Mouse (Mus musculus) granulocyte monocyte progenitor cell, adult 5-6 weeks (primary cell): ENCODE data around the gene Pfn1. TPM values are rescaled to one million over a fixed set of nuclear protein-coding genes. Genes with fewer than 3 reads are reported as not detected.
A peak's percentile ranks its signal among the peaks of the same experiment; 100 is the strongest.

Source experiments
- ATAC-seq: replicated peaks from 2 replicates; pipeline ENCODE4 v1.8.0; 2016; ENCODE audit warnings: mild to moderate bottlenecking, moderate TSS enrichment, inconsistent platforms; ENCODE audit not compliant: poor library complexity, severe bottlenecking
- total RNA-seq, 2 experiments: library from RNA; stranded (forward) in 1 of 2; stranded (reverse) in 1 of 2; fragments of 200-712, 200-1000 nt in 1 of 2; fragments of >200 nt in 1 of 2; fragmentation: Nextera tagmentation in 1 of 2; gene quantifications; 2 replicates each; pipeline ENCODE4 v1.2.3; 2014 to 2017

Pfn1 gene
- total RNA-seq (2014; fragmentation: Nextera tagmentation) (1,205 and 1,364 TPM in 2 replicates), total RNA-seq (2017) (425 and 461 TPM in 2 replicates)

DNA sequence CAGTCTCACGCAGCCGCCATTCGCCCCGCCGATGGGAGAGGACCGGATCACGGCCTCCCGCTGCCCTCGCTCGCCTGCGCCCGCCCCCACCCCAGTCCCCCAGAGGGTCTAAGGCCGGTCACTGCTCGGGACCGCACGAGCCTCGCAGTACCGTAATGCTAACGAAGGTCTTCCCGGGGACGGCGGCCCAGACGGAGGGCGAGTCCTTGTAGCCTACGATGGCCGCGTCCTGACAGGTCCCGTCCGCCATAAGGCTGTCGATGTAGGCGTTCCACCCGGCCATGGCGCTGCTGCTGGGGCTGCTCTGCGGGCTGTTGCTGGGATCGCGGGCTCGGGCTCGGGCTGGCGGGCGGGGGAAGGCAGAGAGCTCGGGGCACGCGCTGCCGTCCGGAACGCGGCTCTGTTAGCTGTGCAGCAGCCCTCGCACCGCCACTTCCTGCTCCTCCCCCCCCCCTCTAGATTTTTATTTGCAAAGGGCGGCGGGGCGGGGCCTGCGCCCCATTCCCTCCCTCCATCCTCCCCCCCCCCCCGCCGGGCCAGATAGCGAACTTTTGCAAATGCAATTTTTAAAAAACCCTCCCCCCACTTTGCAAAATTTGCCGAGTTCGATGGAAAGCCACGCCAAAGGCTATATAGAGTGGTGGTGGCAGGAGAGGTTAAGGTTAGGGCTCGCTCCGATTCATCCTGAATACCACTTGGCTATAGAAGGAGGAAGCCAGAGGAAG, at the start of gene Pfn1:
Pfn1 (minus strand) TSS at position 447 of the 725 bp plus-strand sequence.
- ATAC-seq: peak; percentile 35

DNA sequence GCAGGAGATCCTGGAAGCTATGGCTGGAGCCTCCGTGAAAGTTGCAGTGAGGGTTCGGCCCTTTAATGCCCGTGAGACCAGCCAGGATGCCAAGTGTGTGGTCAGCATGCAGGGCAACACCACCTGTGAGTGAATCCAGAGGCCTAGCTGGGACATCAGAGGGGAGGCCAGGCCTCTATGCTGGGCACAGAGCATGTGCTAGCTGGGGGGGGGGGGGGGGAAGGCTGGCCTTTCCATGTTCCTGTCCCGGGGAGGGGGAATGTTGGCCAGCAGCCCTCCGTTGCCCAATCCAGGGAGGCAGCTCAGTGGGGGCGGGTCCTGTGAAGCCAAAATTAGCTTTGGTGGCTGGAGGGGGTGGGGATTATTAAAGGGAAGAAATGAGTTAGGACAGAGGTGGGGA, 48.3 kb upstream of the Pfn1 start:
- ATAC-seq: no peak

DNA sequence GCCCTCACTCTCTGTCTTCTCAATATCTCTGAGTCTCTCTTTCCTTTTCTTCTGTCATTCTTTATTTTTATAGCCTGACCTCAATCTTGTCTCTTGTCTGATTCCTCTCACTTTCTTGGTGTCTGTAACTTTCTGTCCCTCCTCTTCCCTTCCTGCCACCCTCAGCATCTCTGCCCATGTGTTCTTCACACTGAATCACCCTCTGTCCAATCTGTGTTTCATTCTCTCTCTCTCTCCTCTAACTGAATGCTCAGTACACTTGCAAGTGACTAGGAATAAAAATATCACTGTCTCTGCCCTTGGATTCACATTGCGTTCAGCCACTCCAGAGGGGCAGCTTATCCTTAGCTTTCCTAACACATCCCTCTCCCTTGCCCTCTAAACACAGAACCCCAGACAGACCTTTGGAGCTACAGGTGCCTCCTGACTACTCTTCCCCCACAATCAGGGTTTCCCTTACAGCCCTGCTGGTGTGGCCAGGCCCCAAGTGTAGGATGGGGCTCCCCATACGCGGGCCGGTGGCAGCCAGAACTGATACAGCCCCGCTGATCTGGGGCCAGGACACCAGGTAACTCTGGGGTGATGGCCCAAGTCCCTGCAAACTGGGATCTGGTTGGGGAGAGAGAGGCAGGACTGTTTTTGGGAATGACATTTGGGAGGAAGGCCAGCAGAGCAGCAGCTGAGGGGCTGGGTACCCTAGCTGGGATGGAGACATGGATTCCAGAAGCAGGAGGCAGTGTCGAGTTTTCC, 47.7 kb upstream of the Pfn1 start:
- no peak for ATAC-seq

DNA sequence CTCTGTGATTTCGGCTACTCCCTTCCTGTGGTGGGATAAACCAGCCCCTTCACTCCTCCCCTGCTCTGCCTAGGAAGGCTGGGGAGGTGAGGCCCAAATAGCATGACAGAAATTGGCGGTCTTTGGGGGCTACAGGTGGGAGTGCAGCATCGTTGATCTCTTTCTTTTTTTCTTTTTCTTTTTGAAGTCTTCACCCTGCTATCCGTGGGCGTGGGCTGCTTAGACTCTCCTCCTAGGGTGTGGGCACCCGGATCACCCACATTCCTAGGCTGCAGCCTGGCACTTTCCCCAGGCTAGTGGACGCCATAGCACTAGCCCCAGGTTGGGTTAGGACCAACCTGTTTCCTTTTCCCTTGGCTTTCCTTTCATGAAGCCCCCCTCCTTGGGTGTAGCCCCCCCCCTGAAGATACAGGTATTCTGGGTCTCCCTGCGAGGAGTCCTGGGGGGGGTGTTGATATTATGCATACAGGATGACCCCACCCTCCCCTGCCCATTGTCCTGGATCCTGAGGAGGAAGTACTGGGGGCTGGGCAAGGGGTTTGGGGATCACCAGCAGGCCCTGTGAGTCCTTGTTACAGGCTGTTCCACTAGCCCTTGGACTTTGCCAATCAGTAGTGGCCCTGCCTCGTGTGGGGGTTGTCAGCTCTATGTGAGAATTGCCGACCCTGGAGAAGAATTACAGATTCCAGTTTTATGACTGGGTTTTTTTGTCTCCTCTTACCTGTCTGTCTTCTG, 46.9 kb upstream of the Pfn1 start:
- ATAC-seq: no peak

DNA sequence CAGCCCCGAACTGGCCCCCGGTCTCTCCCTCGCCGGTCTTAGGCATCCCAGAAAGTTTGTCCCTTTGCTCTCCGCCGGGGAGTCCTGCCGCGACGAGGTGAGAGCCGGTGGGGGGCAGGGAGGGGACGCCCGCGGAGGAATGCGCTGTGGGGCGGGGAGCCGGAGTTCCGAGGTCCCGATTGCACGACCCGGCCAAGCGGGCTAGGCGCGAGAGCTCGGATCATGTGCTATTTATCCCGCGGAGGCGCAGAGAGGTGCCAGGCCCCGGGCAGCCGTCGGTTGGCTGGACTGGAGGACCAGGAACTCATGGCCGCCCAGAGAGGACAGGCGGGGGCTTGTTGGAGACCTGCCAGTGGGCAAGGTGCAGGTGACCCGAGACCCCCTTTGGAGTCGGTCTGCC, 46.2 kb upstream of the Pfn1 start:
- ATAC-seq: peak; percentile 31

DNA sequence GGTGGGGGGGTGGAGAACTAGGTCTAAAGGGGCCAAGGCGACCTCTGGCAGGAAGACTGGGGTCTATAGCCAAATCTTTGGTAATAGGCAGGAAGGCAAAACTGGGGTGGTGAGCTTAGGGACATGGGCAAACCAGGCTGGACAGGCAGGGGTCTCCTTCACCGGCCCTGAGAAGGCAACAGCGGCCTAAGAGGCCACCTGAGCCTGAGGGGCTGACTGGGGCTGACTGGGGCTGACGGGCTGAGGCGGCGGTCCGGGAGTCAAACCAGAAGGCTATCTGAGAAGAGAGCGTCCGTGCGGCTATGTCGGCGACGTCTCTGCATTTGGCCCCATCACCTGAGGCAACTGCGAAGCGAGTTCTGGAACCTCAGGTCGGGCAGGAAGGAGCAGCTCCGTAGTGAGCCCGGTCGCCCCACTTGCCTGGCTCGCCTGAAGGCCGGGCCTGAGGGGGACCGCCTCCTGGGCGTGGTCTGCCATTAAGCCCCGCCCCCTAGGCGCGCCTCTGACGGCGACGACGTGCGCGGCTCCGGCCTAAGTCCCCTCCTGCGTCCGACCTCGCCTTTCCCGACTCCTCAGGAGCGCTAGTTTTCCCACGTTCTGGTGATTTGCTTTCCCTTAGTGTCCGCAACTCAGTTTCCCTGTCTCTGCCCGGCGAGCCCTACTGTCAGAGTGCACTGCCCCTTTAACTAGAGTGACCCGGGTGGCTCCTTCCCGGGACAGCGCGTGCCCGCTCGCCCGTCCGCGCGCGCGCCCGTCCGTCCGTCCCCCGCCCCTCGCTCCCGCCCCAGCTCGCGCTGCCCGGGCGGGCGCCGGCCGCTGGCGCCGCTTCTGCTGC, 45.5 kb upstream of the Pfn1 start, which contains the start of the genes Inca1 and Kif1c:
Inca1 (minus strand) TSS at position 434 of the 835 bp plus-strand sequence.
Kif1c (plus strand) TSS at position 827 of the 835 bp plus-strand sequence.
- peak; percentile 98 for ATAC-seq

DNA sequence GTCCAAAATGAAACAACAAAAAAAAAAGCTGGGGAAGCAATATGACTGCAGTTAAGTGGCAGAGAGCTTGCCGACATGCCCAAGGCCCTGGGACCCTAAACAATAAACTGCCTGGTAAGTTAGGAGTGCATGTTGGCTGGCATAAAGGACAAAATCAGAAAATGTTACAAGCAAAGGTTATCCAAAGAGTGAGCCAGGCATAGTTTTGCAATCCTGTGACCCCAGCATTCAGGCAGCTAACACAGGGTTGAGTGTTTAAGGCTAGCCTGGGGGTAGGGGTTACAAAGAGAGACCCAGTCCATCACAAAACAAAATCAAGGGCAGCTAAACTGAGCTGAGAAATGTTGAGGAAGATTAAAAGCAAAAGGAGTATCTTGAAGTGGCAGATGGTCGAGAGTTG, 44.6 kb upstream of the Pfn1 start:
- ATAC-seq: no peak

DNA sequence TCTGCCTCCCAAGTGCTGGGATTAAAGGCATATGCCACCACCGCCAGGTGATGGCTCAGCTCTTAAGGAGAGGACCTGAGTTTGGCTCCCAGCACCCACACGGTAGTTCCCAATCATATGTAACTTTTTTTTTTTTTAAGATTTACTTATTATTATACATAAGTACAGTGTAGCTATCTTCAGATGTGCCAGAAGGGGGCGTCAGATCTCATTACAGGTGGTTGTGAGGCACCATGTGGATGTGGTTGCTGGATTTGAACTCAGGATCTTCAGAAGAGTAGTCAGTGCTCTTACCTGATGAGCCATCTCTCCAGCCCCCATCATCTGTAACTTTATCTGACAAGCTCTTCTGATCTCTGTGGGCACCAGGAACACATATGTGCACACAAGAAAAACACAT, 42.9 kb upstream of the Pfn1 start:
- ATAC-seq: no peak

DNA sequence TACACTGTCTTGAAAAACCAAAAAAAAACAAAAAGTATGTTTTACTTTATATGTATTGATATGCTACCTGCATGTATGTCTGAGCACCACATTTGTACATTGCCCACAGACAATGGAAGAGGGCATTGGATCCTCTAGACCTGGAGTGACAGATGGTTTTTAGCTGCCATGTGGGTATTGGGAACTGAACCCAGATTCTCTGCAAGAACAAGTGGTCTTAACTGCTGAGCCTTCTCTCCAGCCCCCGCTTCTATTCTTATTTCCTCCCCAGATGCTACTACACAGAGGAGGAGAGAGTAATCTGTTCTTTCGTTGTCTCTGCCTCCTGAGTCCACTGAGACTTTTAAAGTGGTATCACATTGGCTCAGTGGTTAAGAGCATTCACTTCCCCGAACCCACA, 39.1 kb upstream of the Pfn1 start:
- no peak for ATAC-seq

DNA sequence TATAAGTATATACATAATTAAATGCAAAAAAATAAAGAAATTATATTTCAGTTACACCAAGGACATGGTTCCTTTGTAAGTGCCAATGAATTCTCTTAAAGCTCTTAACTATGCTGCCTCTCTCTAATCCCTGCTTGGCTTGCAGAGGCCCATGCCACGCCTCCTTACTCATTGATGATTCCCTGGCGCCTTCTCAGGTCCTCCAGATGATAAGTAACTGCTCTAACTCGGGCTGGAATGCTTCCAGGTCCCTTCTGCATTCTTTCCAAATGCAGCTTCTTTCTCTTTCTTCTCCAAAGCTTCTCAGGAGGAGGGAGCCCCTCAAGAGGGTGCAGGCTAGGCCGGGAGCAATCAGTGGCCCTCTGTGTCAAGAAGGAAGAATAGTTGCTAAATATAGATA, 35.1 kb upstream of the Pfn1 start:
- ATAC-seq: no peak

DNA sequence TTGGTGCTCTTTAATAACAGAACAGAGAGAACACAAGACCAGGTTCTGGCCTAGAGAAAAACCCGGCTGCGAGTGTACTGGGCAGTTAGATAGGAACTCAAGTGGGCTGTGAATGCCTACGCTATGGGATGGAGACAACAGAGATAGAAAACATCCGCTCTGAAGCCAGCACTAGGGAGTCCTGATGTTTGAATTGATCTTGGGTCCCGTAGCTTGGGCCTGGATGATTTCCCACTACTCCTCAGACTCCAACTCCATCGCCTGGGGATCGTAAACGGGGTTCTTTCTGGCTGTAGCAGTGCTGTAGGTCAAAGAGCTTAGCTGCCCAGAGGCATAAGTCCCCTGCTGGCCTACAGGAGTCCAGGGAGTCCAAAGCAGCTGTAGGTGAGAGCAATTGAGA, 33.9 kb upstream of the Pfn1 start:
- no peak for ATAC-seq

DNA sequence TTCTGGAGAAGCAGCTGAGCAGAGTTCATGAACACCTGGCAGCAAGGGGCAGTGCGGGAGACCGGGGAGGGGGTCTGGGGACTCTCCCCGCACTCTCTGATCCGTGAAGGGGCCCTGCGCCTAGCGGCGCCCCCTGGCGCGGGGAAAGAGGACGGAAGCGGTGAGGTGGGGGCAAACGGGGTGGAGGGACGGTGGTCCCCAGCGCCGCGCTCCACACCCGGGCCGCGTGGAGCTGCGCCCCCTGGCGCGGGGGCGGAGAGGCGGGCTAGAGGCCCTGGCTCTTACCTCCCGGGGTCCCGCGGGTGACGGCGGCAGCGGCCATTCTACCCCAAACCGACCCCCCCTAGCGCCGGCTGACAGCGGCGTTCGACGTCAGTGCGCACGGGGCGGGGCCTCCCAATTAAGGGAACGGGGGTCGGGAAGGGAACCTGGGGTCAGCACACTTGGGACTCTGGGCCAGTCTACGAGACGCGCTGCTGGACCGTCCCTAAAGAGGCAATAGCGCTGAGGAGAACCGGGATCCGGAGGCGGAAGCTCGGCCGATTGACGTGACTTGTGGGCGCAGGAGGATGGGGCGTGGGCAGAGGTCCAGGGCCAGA, 33.3 kb upstream of the Pfn1 start, which contains the start of gene Camta2:
Camta2 (minus strand) TSS at position 505 of the 599 bp plus-strand sequence.
- peak; percentile 92 for ATAC-seq

DNA sequence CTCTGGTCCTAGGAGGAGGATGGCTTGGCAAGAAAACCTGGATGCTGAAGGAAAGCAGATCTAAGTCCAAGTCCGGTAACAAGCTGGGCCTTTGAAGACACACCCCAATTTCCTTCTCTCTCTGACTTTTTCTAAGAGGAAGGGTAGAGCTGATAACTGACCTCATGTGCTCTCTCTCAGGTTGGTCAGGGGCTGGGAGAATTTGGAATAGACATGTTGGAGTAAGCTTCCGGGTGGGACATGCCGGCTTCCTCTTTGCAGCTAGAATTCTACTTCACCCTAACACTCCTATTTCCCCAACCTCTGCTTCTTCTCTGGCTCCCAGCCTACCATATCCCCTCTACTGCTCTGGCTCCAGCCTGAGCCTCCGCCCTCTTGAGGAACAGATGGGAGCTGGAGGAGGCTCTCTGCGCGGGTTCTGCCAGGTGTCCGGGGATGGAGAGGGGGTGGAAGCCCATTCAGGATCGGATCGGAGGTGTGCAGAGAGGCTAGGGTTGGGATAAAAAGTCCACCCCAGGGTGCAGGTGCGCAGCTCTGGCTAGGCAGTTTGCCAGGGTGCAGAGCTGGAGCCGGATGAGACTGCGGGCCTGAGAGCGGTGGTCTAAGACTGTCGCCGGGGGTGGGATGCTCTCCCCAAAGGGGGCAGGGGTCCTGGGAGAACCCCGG, 32.6 kb upstream of the Pfn1 start:
- ATAC-seq: peak; percentile 43

DNA sequence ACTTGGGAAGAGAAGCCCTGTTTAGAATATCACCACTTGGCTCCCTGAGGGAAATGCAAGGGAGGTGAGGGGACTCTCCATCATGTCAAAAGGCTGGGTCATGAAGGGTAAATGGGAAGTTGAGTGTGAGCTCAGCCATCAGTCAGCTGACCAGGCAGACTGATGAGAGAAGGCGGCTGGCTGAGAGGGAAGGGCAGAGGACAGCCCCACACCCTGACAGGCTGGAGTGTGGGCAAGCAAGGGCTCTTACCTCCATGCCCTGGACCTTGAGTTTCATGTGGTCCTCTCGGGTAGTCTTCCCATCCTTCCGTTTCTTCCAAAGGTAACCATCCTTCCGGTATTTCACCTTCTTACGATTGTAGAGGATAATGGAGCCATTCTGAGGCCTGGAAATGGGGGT, 29.2 kb upstream of the Pfn1 start:
- ATAC-seq: no peak

DNA sequence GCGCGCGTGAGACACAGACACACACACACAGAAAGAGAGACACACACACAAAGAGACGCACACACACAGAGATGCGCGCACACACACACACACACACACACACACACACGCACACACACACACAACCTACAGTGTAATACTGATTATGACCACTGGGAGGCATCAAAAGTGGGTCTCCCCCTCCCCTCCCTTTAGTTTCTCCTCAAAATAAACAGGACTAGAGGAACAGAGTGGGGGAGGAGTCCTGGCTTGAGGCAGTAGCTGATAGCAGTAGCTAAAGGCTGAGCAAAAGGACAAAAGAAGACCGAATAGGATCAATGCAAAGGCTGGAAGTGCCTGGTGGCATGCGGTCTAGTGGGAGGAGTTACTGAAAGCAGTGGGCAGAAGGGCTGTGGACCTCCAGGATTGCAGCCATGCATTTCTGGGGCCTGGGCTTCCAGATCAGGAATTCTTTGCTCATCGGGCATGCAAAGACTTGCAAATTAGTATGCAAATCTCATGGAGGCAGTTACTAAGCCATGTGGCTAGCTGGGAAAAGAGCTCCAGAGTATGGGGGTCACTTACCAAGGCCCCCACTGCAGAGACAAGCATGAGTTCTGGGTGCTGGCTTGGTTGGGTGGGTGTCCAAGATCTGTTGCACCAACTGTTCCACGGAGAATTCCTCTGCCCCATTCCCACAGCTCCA, 27.6 kb upstream of the Pfn1 start:
- ATAC-seq: 0 out of 2 replicates have a peak, but pooled peaks have one; percentile 15

DNA sequence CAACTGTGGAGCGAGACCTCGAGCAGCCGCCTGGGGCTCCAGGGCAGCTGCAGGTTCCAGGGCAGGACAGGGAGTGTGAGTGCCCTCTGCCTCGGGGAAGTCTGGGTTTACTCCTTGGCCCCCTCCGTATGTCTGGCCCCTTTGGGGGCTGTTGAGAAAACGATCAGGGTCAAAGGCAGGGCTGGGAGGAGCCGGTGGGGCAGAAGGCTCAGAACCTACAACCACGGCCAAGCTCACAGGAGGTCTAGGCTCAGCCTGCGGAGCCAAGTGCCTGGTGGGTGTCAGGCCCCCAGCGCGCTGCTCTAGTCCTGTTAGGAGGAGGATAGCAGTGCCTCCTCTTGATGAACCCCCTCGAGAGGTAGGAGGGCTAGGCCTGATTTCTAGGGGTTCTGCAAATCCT, 26.7 kb upstream of the Pfn1 start:
- no peak for ATAC-seq

DNA sequence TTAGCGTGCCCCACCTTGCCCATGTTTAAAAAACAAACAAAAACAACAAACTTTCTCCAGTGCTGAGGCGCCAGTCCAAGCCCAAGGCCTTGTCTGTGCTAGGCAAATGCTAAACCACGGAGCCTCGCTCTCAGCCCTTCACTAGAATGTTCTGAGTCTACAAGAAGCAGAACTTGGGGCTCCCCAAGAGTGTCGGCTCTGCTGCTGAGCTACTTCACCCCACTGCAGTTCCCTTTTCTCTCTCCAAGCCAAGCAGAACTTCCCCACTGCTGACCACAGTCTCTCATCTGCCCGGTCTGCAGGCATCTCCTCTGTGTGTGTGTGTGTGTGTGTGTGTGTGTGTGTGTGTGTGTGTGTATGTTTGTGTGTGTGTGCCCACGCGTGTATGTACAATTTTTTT, 25.4 kb upstream of the Pfn1 start:
- ATAC-seq: peak; percentile 98

DNA sequence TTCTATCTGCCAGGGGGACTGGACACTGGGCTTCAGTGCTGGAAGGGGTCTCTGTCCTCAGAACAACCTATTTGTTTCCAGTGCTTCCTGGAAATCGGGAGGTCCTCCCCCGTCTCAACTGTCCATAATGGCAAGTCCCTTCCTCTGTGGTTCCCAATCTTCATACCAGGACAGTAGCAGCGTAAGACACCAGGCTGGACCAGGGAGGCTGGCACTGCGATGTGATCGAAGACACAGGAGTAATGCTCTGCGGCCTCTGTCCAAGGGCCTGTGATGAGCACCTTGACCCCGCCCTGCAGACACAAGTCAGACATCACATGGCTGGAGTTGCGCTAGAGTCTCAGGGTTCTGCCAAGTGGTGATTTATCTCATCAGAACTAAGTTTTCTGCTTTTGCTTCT, 24.9 kb upstream of the Pfn1 start:
- no peak for ATAC-seq
